Mouse (Mus musculus) urinary bladder, postnatal 36 days (tissue): Measurements from ENCODE around the gene Tcf7.

ENCODE experiments used
- DNase-seq, 2 experiments: peaks; one replicate each; pipeline ENCODE4 v3.0.0; 2022; ENCODE audit warnings: low spot score in 2 of 2, mixed read lengths in 1 of 2

Tcf7 gene

DNA sequence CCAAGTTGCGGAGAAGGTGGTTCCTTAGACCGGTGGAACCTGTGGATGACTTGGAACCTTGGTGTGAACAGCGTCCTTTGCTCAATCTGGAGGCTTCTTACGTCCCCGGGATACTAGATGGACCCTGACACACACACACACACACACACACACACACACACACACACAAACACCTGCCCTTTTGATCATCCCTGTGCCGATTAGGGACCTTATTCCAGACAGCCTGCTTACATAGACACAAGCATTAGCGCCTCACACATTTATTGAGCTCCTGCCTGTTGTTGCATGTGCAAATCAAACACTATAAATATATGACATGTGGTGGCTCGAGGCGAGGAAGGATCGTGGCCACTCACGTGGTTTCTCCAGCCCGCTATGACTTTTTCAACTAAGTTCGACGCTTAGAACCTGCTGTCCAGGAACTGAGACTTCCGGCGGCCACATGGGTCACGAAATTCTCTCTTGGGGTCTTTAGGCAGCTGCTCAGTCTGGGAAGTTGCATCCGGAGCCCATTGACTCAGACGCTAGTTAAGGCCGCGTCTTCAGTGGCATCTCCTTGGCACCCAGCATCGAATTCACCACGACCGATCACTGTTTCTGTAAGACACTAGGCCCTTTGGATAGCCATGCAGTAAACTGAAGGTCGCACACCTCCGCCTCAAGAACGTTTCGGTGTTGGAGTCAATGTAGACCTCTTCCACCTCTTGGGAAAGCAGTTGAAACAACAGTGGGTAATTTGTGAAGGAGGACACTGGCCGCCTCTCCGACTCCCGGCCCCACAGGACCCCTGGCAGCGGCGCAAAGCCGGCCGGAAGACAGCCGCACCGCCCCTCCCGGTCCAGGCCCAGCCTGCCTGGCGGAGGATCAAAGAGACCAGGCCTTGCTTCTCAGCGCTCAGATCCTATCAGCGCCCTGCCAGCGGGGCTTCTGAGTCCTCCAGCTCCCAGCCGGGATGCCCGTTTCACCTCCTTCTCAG lies 1.1 kb upstream of the Tcf7 start:
- peak in 1 of 2 experiments; percentile 40 for DNase-seq

DNA sequence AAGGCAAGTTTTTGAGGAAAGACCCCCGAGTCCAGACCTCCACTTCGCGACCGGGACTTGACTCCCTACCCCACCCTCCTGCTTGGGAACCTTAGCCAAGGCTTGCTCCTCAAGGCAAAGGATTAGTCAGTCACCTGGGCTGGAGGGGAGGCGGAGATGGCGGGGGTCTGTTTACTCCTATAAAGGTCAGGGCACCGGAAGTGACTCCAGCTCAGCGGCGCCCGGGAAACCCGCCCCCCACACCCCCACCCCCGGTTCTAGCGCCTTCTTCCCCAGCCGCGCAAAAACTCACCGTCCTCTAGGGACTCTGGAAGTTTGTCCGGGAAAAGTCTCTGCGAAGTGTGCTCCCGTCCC lies 417 bp downstream of the Tcf7 start:
- no peak for DNase-seq

DNA sequence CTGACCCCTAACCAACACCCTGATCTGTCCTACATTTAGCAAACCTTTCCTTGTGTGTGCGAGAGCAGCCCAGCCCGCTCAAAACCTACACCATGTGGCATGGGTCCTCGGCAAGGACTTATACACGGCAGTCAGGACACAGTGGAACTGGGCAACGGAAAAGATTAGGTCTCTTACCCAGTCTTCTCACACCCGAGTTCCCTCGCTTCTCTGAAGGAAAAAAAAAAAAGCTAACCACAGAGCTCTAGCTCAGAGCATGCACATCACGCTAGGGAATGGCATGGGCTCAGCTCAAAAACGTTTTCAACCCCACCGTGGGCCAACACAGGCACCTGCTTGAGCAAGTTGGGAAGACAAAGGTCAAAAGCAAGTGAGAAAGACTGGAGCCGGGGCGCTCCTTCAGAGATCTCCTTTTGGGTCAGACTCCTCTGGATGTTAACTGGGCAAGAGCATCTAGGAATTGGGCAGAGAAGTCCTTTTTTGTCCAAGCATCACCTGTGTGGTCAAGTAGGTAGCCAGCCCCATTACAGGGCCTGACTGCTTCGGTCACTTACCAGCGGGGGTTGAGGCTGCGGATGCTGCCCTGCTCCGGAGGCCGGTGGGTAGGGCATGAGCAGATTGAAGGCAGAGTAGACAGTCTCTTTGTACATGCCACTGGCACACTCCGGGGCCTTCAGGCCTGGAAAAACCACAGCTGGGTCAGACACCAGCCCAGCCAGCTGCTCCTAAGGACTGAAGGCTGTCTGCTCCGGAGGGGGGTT lies 1.1 kb downstream of the Tcf7 start:
- no peak for DNase-seq

DNA sequence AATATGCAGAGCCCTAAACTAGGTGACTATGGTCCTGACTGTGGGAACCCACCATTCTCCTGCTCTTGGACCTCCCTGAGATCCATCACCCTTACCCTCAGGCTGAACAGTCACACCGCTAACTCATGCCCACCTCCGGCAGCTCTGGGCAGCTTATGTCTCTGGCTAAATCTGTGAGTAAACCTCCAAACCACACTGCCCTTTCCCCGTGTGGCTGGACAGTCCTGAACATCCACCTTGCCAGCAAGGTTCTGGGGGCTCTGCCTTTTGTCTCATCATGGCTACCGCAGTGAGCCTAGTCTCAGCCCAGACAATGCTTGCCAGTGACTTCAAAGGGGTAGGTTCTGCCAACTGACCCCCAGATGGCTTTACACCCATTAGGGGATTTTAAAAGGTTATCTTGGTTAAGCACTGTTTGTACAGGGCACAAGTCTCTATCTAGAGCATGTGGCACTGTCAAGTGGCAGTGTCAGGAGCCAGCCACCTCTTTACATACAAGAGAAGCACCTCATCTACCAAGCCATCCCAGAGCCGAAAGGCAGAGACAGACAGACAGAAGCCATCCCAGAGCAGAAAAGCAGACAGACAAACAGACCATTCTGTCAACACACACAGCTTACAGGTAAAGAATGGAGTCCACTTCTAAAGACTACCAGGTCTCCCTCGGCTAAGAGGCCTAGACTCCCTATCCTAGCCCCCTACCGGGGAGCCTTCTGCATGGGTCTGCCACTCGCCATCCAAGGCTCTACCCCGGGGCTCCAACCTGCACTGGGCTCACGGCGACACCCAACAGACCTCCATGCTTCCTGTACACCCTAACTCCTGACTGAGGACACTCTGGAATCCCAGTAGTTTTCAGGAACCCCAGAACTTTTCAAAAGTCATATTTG lies 2.0 kb downstream of the Tcf7 start:
- no peak for DNase-seq

DNA sequence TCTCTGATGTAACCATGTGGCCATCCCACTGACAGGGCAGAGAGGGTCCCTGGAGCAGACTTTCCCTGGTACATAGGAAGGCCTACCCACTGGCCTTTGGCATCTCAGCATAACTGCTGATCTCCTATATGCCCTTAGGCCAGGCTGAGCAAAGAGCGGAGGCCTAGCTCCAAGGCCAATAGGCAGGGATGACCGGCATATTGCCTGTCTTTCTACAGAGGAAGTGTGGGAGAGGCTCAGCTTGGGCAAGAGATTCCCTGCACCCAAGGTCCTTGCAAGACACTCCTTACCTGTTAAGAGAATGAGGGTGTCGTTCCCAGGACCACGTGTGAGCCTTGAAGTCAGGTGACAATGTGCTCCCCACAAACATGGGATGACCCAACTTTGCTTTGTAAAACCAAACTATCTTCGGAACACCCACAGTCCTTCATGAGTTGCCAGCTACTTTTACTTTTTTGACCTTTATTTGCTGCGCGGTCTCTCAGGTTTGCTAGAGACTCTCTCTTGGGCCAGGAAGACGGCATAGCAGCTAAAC lies 3.1 kb downstream of the Tcf7 start:
- no peak for DNase-seq

DNA sequence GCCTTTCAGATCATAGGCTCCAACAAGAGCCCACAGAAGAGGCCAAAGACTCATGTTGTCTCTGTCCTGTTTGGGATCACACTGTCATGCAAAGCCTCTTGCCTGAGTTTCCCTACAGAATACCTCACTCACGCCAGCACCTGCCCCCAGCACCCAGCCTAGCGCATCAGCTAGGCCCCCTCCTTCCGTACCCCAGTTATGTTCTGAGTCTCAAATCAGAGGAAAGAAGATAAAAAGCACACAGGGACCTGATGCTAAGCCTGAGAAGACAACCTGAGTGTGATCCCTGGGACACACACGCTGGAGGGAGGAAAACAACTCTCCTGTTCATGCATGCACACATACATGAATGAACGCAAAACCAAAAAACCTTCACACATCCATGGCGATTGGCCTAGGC lies 3.8 kb downstream of the Tcf7 start:
- DNase-seq = no peak

DNA sequence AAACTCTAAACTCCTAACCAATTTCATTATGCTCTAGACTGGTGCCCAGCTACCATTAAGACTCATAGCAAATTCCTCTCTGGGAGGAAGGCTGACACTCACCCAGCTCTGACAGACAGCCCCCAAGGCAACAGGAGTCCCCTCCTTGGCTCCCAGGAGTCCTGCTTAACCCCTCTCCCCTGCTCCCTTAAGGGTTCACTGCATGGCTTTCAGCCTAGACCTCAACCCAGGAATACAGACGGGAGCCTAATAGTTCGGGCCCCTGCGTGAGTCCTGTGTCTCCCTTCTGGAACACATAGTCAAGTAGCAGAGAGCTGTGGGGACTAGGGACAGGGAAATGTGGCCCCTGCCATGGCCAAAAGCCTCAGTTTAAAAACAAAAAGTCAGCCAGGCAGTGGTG lies 4.7 kb downstream of the Tcf7 start:
- no peak for DNase-seq

DNA sequence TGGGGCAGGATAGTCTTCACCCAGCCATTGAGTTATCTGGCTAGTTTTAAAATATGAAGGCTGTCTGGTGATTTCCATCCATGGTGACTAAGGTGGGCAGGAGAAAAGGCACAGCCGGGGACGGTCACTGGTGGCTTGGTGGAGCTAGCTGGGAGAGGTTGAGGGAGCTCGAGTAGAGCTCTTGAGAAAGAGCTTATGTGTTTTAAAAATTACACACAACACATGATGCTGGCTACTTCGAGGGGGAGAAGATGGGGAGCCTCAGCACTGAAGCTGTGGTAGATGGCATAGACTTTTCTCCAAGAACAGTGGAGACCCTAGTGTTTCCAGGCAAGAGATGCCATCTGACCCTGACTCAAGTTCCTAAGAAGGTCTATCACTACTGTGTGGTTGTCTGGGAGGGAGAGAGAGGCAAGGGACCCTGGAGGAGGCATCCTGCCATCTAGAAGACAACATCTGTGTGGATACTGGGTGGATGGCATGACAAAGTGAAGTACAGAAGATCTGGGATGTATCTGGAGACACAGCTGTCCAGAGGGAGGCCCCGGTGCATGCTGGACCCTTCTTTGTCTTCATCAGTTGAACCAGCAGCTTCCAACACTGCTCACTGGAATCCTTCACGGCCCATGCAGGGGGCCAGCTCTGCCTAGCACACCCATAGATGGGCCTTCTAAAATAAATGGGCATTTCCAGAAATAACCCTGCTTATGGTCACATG lies 5.2 kb downstream of the Tcf7 start:
- DNase-seq = no peak

DNA sequence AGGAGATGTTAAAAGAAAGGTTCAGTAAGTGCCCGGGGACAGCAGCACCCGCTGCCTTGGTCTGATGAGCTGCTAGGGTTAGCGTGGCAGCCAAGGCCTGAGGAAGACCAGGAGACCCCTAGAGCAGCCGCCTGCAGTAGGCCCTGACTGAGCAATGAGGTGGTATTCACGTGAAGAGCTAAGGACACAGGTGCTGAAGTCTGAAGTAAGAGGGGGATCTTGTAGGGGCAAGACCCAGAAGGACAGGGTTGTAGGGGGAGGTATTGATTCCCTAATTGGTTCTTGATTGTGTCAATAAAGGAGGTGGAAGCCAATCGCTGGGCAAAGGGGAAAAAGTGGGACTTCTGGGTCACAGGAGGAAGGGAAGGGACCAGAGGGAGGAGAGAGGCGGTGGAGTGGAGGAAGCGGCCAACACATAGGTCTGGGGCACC lies 5.8 kb downstream of the Tcf7 start:
- DNase-seq = no peak

DNA sequence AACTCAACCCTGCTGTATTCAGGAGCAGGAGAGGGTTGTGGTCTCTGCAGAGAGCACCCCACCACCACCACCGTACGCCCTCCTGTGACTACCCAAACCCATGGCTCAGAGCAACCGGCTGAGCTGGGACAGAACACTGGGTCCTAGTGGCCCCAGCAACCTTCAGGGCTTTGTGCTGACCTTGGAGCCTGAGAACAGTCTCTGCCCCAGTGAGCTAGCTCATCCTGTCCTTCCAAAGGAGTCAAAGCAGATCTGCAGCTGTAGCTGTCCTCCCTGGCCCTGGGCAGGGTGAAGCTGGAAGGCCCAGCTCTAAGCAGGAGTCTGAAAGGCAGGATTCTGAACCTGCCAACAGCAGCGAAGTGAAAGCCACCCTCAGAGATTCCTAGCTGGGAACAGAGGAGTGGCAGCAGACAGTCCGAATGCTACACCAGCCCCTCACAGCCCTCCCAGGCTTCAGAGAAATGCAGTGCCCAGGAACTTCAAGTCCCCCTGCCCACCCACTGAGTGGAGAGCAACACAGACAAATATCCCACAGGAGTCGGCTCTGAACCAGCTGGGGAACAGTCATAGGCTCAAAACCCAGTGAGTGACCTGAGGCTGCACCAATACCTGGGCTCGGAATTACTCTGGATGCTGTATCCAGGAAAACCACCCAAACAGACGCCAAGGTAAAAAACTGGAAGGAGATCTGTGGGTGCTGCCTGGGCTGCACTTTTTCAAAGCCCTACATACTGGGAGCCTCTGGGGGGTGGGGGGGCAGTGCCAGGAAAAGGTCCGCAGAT lies 6.8 kb downstream of the Tcf7 start:
- no peak for DNase-seq

DNA sequence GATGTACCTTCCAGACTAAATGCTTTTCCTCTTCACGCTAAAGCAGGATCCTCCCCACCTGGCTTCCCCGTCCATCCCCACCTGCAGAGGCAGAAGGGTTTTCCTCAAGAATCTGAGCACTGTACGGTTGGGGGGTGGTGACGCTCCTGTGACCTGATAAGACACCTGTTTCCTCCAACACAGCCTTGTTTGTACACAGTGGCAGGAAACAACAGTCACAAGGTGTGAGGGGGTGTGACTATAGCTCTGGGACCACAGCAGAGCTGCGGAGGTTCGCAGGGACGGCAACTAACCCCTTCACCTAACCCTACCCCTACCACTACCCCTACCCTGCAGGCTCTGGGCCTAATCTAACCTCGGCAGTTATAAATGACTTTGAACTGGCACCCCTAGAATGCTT lies 7.4 kb downstream of the Tcf7 start:
- DNase-seq = no peak

DNA sequence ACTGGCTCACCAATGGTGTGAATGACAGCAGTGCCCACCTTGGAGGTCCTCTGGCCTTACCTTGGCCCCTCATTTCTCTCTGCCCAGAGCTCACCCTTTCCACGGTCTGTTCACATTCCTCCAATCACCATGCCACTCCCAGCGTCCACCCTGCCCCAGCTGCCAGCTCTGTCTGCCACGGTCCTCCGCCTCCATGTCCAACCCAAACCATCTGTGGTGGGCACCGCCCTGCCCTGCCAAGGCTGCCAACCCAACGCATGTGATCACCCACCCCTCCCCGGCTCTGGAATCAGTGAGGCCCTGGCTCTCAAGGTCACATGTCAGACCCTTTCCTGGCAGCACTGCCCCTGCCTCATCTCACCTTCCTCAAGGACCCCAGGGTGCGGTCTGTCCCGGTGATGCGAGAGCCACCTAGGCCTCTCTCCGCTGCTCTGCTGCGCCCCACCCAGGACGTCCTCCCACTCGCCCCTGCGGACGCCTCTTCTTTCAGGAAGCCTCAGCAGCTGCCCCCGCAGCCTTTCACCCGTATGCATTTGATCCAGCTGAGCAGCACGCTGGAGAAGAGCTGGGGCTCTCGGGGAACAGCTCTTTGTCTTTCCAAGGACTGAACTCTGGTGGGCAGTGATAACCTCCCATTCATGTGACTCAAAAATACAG lies 8.2 kb downstream of the Tcf7 start:
- DNase-seq = no peak

DNA sequence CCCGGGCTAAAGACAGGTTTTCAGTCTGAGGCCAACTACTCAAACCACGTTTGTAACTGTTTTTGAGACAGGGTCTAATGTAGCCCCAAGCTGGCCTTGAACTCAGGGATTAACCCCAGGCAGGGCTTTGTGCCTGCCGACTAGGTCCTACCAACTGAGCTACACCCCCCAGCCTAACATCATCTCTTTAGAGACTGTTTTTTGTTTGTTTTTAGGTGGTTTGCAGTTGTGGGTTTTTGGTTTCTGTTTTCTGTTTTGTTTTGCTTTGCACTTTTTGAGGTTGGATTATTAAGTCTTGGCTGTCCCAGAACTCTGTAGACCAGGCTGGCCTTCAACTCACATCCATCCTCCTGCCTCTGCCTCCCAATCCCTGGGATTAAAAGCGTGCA lies 8.9 kb downstream of the Tcf7 start:
- no peak for DNase-seq

DNA sequence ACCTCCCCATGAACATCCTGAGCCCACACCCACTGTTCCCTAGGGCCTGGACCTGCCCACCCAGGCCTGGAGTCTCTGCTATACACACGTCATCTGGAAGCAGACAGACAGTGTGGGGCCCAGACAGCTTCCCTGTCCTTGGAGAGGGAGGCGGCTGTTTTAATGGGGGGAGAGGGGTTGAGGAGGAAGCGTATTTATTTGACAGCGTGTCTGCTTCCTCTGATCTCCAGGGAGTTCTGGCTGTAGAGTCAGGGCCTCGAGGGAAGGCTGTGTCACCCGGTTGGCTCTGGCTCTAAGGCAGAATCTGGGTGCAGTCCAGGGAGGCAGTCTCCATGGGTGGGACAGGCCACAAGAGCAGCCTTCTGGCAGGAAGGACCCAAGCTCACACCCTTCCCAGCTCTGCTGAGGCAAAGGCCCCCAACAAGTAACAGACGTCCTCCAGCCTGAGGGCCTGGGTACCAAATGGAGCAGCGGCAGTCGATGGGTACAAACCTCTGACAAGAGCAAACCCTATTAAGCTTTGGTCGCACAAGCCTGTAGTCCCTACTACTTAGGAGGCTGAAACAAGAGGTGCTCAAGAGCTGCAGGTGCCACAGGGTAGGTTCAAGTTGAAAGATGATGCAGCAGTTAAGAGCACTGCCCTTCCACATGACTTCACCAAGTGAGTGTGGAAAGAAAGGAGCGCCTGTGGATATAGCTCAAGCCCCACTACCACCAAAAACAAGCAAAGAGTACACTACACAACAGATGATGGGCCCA lies 9.5 kb downstream of the Tcf7 start:
- DNase-seq = peak in 1 of 2 experiments; percentile 28

DNA sequence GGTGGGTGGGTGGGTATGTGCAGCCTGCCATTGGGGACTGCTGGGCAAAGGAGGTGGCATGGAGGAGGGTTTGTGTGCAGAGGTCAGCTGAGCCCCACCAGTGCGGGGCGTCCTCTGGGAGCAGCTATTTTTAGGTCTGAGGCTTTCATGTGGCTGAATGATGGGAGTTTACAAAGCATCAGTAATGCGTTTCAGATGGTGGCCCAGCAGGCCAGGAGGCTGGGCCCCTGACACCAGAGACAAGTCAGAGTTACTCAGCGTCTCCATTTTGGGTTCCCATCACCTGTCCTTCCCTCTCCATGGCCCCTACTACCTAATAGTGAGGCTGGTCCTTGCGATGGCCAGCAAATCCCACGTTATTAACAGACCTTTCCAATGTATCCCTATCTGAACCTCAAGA lies 10.2 kb downstream of the Tcf7 start:
- DNase-seq = no peak

DNA sequence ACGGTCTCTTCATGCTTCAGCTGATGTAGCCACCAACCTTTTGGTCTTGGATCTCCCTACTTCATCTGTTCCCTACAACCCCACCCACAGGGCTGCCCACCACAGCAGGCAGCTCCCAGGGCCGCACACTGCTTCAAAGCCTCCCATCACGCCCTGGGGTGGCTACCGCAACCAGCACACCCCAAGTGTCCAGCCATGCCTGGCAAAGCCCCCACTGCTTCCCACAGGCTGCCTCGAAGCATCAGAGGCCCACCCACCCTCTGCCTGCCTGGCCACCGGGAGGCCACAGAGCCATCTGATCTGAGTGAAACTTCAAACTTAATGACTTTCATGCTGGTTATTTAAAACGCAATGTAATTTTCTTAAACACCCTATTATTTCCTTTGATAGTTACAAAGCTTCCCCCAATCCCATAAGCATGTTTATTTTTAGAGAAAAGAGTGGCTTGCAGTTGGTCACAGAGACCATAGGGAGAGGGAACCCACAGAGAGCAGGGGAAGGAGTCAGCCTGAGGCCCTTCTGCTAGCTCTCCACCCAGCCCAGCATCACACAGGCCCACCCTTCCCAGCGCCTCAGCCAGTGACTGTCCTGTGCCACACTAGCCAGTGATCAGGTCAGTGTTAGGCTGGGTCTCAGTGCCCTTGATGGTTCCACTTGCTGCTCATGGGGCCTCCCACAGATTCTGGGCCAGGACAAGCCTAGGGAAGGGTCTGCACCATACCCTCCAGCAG lies 10.9 kb downstream of the Tcf7 start:
- no peak for DNase-seq

DNA sequence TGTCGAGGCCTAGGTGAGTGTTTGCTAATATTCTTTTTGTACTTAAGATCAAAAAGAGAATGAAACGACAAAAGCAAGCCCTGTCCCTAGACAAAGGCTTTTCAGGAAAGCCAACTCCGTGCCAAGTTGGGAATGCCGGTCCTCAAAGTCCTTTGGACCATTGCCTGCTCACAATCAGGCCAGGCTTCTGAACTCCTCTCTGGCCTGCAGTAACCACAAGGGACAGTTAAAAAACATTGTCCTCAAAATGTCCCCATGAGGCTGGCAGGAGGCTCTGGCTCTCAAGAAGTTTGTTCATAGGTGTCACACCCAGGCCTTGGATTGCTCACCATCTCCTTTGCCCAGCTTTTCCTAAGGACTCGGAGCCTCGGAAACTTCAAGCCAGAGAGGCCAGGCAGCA lies 13.0 kb downstream of the Tcf7 start:
- DNase-seq = no peak

DNA sequence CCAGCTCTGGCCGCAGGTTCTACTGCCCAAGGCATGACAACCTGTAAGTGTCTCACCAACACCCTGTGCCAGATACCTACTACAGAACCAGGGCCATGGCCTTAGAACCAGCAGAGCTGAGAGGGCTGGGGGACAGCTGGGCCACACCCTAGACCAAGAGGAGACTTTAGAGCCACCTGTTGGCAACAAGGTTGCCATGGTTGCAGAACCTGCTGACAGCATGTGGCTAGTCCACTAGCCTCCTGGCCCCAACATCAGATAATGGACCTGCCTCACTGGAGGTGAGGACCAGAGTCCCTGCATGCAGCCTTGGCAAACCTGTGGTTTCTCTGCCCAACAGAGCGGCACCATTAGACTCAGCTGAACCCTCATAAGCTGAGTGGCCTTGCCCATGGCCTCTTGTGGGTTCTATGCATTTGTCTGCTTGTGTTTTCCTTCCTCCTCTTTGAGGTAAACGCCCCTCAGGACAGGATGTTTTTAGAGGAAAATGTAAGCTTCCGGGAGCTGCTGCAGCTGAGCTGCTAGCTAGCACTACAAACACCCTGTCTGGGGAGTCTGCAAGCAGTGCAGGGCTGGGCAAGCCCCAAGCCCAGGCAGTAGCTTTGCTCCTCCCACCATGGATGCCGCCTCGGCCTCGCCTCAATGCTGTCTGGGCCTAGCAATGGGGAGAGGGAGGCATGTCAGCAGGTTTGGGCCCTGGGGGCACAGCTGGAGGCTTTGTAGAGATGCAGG lies 14.5 kb downstream of the Tcf7 start:
- DNase-seq = no peak
